Mouse (Mus musculus): ENCODE measurements around the gene H2afz.
"Not testable (repeated sequence)": the region's sequence is repeated elsewhere in the genome, so short reads cannot be mapped to it uniquely, and the experiment has no call there.

The H2afz gene

GRCm38 (mm10) chr3:137864124-137864987 lies at the start of gene H2afz:
H2afz (plus strand) TSS chr3:137864487.
- DNase-seq (ENCODE audit: low spot score in 2 of 2), result peak; percentile 92 to 98

- DNase-seq (ENCODE audit: low spot score in 2 of 2), result no peak
Observed at GRCm38 (mm10) chr3:137818713-137819112, 45.6 kb upstream of the H2afz start.

GRCm38 (mm10) chr3:137820688-137821467 lies 43.4 kb upstream of the H2afz start:
- no peak for DNase-seq (ENCODE audit: low spot score in 2 of 2)

- DNase-seq (ENCODE audit: low spot score in 2 of 2), result no peak
Observed at GRCm38 (mm10) chr3:137823317-137823716, 41.0 kb upstream of the H2afz start.

GRCm38 (mm10) chr3:137827678-137828077 lies 36.6 kb upstream of the H2afz start:
- no peak for DNase-seq (ENCODE audit: low spot score in 2 of 2)

GRCm38 (mm10) chr3:137831156-137831555 lies 33.1 kb upstream of the H2afz start:
- no peak for DNase-seq (ENCODE audit: low spot score in 2 of 2)

- no peak for DNase-seq (ENCODE audit: low spot score in 2 of 2)
Observed at GRCm38 (mm10) chr3:137833128-137833527, 31.2 kb upstream of the H2afz start.

- no peak for DNase-seq (ENCODE audit: low spot score in 2 of 2)
Observed at GRCm38 (mm10) chr3:137833698-137834097, 30.6 kb upstream of the H2afz start.

GRCm38 (mm10) chr3:137836543-137836942 lies 27.7 kb upstream of the H2afz start:
- no peak for DNase-seq (ENCODE audit: low spot score in 2 of 2)

GRCm38 (mm10) chr3:137838160-137838559 lies 26.1 kb upstream of the H2afz start:
- DNase-seq (ENCODE audit: low spot score in 2 of 2), result no peak

- no peak for DNase-seq (ENCODE audit: low spot score in 2 of 2)
Observed at GRCm38 (mm10) chr3:137842944-137843343, 21.3 kb upstream of the H2afz start.

GRCm38 (mm10) chr3:137844263-137844662 lies 20.0 kb upstream of the H2afz start:
- no peak for DNase-seq (ENCODE audit: low spot score in 2 of 2)

GRCm38 (mm10) chr3:137846552-137846951 lies 17.7 kb upstream of the H2afz start:
- no peak for DNase-seq (ENCODE audit: low spot score in 2 of 2)

- no peak for DNase-seq (ENCODE audit: low spot score in 2 of 2)
Observed at GRCm38 (mm10) chr3:137848354-137848753, 15.9 kb upstream of the H2afz start.

- DNase-seq (ENCODE audit: low spot score in 2 of 2), result no peak
Observed at GRCm38 (mm10) chr3:137849697-137850096, 14.6 kb upstream of the H2afz start.

- no peak for DNase-seq (ENCODE audit: low spot score in 2 of 2)
Observed at GRCm38 (mm10) chr3:137851196-137851595, 13.1 kb upstream of the H2afz start.

GRCm38 (mm10) chr3:137853011-137853410 lies 11.3 kb upstream of the H2afz start:
- not testable (repeated sequence) for DNase-seq (ENCODE audit: low spot score in 2 of 2)

- DNase-seq (ENCODE audit: low spot score in 2 of 2), result no peak
Observed at GRCm38 (mm10) chr3:137855328-137855727, 9.0 kb upstream of the H2afz start.

GRCm38 (mm10) chr3:137856061-137856460 lies 8.2 kb upstream of the H2afz start:
- no peak for DNase-seq (ENCODE audit: low spot score in 2 of 2)

GRCm38 (mm10) chr3:137860394-137861170 lies 3.7 kb upstream of the H2afz start:
- no peak for DNase-seq (ENCODE audit: low spot score in 2 of 2)

GRCm38 (mm10) chr3:137861436-137861835 lies 2.9 kb upstream of the H2afz start:
- no peak for DNase-seq (ENCODE audit: low spot score in 2 of 2)

- no peak for DNase-seq (ENCODE audit: low spot score in 2 of 2)
Observed at GRCm38 (mm10) chr3:137862600-137862999, 1.7 kb upstream of the H2afz start.
